16 mouse cellular contexts compared by ENCODE assay signal in genomic region chr2:118406811-118407210, GRCm38 (mm10).
"Had no signal": no experiment of that assay in that cellular context is flagged by ENCODE, and none has a peak within 500 bp of the region (broad histone marks: within the 10 kb centered on the region; RNA-seq: fewer than 3 reads in every experiment).

No protein-coding gene starts in this region.

- H3K36me3 ChIP-seq: midbrain, embryonic 15.5 days had no signal

- H3K4me1 ChIP-seq: midbrain, embryonic 15.5 days; neural tube, embryonic 12.5 days; stomach, embryonic 15.5 days had no signal

- H3K9me3 ChIP-seq: lung, embryonic 15.5 days; midbrain, embryonic 15.5 days; neural tube, embryonic 12.5 days; stomach, embryonic 15.5 days had no signal

- H3K4me2 ChIP-seq: lung, embryonic 15.5 days; midbrain, embryonic 11.5 days; midbrain, embryonic 13.5 days; midbrain, embryonic 15.5 days; neural tube, embryonic 12.5 days; stomach, embryonic 15.5 days had no signal

- DNase-seq: lung, adult 2 months; lung, postnatal 14 days; lung, postnatal 36 days; right cerebral cortex, postnatal 14 days; thymus, adult 2 months; thymus, postnatal 25 days; thymus, postnatal 4 days had no signal

- H3K27me3 ChIP-seq: lung, embryonic 15.5 days; megakaryocyte, embryonic 14.5 days; midbrain, embryonic 13.5 days; midbrain, embryonic 15.5 days; neural tube, embryonic 12.5 days; stomach, embryonic 15.5 days had no signal

- H3K27ac ChIP-seq: lung, embryonic 15.5 days; macrophage; midbrain, embryonic 13.5 days; midbrain, embryonic 15.5 days; neural tube, embryonic 12.5 days; stomach, embryonic 15.5 days; stomach, postnatal 0 days had no signal

- H3K9ac ChIP-seq: lung, embryonic 15.5 days; midbrain, embryonic 13.5 days; midbrain, embryonic 15.5 days; neural tube, embryonic 12.5 days; stomach, embryonic 15.5 days had no signal

- ATAC-seq: midbrain, embryonic 13.5 days; midbrain, embryonic 15.5 days had no signal

- H3K4me3 ChIP-seq: lung, embryonic 15.5 days; megakaryocyte, embryonic 14.5 days; midbrain, embryonic 13.5 days; midbrain, embryonic 15.5 days; neural tube, embryonic 12.5 days; stomach, embryonic 15.5 days had no signal
